Mouse (Mus musculus): Measurements from ENCODE around the gene Copz2.

- TF ChIP-seq KAT2A (IDR thresholded peaks at IDR 0.05; ENCODE audit: insufficient replicate concordance, low read length) (no peak), CTCF (conservative IDR thresholded peaks at IDR 0.05 in 1 of 2, IDR thresholded peaks at IDR 0.05 in 1 of 2; ENCODE audit: low read depth in 2 of 2, low read length in 2 of 2) (no peak), RAD21 (IDR thresholded peaks at IDR 0.05; ENCODE audit: low read depth, low read length) (no peak), MYC (IDR thresholded peaks at IDR 0.05; ENCODE audit: low read depth, low read length) (no peak), BHLHE40 (IDR thresholded peaks at IDR 0.05; ENCODE audit: low read depth, low read length) (no peak), ZMIZ1 (IDR thresholded peaks at IDR 0.05; ENCODE audit: low read depth, low read length) (no peak), POLR2A (IDR thresholded peaks at IDR 0.05; ENCODE audit: low read depth, low read length) (no peak), MAX (IDR thresholded peaks at IDR 0.05; ENCODE audit: low read length) (no peak), ZC3H11A (IDR thresholded peaks at IDR 0.05; ENCODE audit: low read depth, low read length) (no peak), UBTF (IDR thresholded peaks at IDR 0.05; ENCODE audit: low read depth, low read length) (no peak), EP300 (IDR thresholded peaks at IDR 0.05; ENCODE audit: low read length) (no peak)
Measured at GRCm38 (mm10) chr11:96878715-96879114, 29.0 kb downstream of the Copz2 start.
